Mouse (Mus musculus): ENCODE data around the gene Crim1.

Crim1 gene

DNA sequence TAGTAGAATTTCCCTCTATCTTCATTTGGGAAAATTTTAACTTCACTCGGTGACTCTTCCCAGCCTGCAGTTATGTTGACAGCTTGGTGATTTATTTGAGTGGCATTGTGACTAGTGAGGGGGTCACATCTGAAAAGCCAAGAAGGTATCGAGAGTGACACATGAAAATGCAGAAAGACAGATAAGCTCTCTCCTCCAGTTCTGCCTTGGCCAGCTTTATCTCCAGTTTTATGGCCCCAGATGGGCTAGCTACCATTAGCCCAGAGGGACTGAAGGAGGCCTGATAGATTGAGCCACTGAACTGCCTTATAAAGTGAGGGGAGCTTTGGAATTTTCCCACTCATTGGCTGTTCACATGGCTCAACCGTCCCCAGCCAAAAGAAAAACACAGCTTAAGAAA lies 128.2 kb downstream of the Crim1 start:
- no peak for DNase-seq (ENCODE audit: low spot score)

DNA sequence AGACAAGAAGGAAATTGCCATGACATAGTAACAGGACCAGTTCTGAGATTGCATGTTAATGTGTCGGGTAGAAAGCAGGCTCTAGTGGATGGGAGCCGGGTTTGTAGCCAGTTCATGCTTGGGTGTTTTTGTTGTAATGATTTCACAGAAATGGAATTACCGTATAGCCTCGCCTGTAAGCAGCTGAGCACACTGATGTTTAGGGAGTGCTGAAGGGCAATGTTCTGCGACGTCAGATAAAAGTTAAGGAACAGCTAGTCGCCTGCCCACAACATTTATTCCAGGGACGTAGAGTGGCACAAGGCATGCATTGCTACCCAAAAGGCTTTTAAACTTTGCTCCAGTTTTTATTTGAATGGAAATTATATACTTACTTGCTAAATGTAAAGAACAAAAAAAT lies 131.4 kb downstream of the Crim1 start:
- DNase-seq (ENCODE audit: low spot score), result no peak

DNA sequence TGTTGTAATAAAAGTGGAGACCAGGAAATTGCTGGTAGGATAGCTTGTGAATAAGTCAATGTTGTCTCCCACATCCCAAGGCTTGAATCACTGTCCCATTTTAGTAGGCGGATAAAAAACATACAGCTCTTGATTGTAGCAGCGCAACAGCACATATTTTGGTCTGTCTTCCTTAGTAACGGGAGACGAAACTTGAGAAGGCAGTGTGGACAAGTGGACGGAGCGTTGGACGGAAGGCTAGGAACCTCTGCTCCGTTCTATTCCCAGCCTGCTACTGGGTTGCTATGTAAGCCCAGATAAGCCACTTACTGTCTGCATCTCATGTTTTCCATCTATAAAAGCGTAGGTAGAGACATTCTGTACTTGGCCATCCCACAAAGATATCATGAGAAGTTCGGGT lies 133.2 kb downstream of the Crim1 start:
- no peak for DNase-seq (ENCODE audit: low spot score)

DNA sequence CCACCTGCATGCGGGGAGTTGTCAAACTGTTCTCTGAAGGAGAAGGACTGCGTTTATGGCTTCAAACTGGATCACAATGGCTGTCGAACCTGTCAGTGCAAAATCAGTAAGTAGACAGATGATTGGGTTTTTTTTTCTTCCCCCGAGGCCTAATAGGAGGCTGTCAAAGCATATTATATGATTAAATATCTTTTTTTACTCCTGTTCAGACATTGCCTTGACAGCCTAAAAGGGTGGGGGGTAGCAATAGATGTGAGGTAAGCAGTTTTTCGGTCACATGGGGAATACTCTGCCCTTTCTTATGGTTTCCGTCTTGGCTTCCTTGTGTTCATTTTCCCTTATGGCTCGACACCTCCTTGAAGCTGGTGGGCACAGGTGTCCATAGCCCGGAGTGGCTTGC lies 135.2 kb downstream of the Crim1 start:
- DNase-seq (ENCODE audit: low spot score), result peak; percentile 51

DNA sequence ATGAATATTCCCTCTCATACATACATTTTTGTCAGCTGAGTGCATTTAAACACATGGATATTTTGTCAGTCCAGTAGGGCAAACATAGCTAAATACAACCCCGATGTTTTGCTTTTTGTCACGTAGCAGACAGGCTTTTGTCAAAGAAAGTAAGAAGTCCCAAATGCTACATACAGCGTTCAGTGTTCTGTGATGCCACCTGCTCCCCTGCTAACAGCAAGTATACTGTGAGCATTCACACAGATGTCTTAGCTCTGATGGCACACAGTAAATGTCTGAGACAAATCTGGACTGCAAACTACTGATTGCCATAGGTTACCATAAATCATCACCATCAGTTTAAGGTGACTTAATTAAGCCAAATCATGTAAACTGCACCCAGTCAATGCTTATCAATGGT lies 143.6 kb downstream of the Crim1 start:
- no peak for DNase-seq (ENCODE audit: low spot score)

DNA sequence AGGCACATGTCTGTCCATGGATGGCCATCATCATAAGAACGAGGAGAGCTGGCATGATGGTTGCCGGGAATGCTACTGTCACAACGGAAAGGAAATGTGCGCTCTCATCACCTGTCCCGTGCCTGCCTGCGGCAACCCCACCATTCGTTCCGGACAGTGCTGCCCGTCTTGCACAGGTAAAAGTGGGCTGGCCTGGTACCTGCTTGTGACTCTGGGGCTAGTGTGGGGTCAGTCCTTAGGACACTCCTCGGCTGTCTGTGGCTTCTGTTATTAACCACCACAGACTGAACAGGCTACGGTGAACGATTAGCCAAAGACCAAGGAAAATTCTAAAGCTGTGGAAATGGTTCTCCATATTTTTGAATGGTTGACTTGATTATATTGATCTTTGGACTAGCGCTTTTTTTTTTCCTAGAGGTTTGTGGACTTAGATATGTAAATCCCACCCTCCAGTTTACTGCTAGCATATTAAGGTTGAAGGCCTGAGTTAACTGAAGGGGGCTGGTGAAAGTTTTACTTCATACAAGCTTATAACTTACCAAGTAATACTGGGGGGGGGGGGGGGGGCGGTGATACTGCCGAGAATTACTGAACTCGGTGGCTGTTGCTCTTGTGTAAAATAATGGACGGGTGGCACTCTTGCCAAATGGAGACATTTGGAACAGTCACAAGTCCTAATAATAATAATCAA lies 147.2 kb downstream of the Crim1 start:
- no peak for DNase-seq (ENCODE audit: low spot score)

DNA sequence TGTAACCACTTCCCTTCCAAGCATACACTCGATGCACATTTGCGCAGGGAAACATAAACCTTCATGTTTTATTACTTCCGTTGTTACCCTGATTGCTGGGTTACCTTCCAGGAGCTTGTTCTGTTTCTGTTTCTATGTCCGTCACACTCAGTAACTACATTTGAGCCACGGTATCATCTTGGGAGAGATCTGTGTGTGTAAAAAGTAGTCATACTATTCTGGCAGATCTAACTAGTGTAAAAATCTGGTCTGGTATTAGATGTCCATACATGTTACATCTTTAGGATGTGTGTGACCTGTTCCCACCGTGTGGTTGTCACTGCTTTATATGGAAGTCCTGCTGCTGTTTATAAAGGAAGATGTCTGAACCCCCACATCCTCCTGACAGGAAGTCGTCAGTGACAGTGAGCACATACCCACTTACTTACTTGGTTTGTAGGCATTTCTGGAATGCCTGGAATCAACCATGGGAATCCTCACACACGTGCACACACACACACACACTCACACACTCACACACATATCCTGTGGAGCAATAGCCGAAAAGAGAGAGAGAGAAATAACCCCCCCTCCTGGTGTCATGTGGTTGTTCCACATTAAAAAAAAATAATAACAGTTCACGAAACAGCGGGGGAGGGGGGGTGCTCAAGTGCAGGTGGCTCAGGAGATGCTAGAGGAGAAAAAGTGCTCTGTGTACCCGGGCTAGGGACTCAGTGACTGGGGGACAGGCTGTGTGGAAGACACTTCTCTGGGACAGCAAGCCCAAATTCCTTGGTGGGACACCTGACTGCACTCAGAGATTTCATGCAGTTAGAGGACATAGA lies 151.8 kb downstream of the Crim1 start:
- no peak for DNase-seq (ENCODE audit: low spot score)

DNA sequence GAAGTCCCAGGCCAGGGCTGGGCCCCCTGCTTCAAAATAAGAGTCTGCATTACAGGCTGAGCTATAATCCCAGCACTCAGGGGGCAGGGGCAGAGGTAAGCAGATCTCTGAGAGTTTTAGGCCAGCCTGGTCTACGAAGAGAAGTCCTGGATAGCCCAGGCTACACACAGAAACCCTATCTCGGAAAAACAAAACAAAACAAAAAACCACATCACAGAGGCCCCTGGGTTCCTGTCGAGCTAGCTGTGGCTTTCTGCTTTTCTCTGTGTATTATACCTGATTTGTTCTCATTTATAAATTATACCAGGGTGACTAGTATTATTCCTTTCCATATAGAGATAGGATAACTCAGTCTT lies 152.4 kb downstream of the Crim1 start:
- no peak for DNase-seq (ENCODE audit: low spot score)

DNA sequence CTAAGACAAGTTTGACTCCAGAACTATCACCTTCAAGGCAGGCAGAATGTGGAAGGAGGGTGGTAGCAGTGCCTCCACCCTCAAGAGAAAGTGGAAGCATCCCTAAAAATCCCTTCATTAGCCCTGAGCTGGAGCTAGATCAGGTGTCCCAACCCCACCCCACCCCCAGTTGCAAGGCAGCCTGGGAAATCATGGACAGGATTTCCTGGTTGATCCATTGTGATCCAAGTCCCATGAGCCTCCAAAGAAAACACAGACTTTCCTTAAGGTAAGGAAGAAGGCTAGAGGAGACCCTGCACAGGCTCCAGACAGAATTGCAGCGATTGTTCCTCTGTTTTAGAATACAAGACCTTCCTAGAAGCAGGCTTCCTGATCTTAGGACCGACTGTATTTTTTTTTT lies 154.4 kb downstream of the Crim1 start:
- DNase-seq (ENCODE audit: low spot score), result no peak

DNA sequence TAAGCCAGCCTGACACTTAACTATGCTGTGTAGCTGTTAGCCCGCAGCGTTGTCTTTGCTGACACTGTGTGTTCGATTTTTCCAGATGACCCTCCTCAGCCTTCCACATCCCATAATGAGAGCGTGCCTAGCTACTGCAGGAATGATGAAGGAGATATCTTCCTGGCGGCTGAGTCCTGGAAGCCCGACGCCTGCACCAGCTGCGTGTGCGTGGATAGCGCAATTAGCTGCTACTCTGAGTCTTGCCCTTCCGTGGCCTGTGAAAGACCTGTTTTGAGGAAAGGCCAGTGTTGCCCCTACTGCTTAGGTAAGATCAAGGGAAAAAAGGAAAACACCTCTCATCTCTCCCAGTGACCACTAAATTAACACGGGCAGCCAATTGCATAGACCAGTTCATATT lies 154.8 kb downstream of the Crim1 start:
- no peak for DNase-seq (ENCODE audit: low spot score)

DNA sequence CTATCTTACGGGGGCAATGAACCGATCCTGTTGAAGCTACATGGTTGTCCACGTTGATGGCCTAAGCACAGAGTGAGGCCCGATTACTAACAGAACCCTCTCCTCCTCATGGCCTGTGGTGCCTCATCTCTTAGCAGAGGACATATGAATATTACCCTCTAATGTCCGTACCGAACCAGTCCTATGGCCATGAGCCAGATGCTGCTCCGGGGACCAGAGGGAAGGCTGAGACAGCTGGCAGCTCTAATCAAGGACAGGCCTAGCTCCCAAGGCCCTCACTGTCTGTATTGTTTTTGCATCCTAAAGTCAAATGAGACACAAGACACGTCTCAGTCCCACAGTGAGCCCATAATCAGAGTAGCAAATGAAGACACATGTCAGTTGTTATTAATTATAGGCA lies 155.6 kb downstream of the Crim1 start:
- no peak for DNase-seq (ENCODE audit: low spot score)

DNA sequence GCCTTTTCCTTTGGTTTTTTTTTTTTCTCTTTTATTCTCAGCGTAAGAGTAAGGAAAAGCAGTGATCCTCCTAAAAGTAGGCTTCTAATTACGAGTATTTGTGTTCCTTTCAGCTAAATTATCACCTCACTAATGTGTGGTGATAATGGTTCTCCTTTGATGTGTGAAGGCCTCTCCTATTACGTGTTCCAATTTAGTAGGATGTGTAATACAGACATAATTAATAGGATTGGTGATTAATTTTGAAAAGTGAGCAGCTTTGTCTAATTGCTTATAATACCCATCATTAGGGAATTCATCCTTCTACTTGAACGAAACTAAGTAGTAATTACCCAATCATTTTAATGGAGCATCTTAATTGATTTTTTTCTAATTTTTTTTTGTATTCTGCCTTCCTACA lies 157.7 kb downstream of the Crim1 start:
- DNase-seq (ENCODE audit: low spot score), result no peak

DNA sequence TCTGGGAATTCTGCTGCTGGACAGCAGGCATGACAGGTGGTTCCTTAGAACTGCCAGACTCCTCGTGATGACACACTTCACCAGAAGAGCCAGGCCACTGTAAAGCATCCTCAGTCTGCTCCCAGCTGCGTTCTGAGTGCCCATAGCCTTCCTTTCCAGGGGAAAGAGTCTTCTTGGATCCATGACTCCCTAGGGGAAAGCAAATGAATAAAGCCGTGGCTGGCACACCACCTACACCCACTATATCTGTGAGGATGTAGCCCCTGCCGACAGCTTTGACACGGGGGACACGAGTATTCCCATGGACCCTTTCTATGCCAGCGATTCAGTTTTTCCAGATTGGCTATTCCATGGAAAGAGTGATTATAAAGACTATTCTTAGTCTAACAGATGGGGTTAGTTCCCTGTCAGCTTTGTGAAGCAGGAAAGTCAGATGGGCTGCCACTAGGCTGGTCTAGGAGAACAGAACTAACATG lies 158.2 kb downstream of the Crim1 start:
- DNase-seq (ENCODE audit: low spot score), result peak; percentile 46

DNA sequence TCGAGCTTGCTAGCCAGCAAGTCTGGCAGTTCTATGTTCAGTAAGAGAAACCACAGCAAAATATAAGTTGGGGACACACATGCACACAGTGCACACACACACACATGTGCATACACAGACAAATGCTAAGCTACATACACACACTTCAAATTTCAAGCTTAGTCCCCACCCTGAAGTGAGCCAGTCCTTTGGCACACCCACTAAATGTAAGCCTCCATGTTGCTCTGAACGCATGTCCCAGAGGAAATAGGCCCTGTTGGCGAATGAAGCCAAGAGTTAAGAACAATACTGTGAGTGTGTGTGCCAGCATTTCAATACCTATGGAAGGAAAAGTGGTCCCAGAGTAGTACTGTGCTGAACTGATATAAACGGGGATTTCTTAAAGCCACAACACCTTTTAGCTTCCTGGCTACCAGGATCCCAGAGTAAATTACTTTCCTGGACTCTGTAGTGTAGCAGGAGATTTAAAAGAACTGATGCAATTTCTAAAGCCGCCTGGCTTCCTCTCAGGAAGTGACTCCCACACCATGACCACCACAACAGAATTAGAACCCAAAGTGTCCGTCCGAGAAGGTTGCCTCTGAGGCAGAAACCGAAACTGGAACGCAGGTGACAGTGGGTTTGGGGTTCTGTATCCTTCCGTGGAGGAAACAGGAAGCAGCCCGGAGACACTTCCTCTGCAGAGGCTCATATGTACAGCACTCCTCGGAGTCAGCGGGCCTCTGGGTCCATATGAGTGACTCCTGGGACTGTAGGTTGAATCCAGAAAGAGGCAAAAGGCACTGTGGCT lies 162.1 kb downstream of the Crim1 start:
- no peak for DNase-seq (ENCODE audit: low spot score)

DNA sequence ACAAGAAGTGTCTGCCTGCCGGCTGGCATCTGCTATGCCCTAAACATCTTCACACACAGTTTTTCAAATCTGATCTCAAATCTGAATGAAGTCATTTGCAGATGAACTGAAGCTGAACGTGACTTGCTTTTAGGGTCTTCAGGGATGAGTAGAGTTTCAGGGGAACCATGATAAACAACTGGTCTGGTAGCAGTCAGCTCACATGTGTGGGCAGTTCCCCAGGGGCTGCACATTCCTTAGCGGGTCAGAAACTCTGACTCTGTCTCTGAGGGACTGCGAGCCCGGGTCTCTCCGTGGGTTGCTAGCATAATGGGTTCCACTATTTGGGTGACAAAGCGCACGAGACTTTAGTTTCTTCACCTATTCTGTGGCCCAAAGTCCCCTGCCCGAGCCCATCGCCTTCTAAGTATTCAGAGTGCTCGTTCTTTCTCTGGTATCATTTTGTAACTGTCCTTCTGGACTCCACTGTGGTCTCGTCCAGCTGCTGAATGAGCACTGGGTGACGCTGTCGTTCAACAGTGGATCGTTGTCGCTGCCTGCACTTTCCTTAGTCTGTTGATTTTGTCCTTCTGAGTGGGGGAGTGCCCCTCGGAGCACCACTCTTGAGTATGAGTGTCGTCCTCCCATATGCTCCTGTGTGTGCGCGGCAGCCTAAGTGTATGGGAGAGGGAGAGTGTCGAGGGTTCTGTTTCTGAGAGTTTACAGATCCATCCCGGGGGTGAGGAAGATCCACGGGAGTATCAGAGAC lies 164.7 kb downstream of the Crim1 start:
- no peak for DNase-seq (ENCODE audit: low spot score)

DNA sequence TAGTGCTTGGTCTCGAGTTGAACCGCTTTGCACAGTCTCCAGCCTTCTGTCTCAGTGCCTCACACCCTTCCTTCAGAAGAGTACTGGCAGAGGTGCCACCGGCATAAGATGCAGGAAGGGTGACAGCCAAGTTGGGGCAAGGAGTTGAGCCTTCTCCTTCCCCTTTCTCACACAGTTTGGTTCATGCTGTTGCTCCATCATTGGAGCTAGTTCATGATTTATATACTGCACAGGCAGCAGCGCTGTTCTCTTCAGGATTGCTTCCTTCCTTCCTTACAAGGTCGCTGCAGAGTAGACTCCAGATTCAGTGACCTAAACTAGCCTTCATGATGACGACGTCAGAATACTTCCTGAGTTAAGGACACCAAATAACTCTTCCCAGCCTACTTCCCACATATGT lies 166.0 kb downstream of the Crim1 start:
- no peak for DNase-seq (ENCODE audit: low spot score)

DNA sequence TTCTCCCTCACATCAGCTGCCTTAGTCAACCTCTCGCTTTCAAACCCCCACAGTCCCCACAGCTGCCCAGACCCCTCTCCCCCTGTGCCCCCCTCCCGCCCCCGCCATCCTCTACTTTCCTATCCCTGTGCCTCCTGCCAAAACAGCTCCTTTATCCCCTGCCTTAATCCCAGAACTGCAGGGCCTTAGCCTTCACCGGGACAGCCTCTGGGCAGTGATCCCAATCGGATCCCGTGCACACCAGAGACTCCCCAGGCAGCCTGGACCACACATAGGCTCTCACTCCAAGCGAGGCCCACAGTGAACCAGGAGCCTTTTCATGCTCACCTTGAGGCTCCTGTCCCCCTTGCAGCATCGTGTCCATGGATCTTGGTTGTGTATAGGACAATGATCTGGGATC lies 168.4 kb downstream of the Crim1 start:
- DNase-seq (ENCODE audit: low spot score), result no peak

DNA sequence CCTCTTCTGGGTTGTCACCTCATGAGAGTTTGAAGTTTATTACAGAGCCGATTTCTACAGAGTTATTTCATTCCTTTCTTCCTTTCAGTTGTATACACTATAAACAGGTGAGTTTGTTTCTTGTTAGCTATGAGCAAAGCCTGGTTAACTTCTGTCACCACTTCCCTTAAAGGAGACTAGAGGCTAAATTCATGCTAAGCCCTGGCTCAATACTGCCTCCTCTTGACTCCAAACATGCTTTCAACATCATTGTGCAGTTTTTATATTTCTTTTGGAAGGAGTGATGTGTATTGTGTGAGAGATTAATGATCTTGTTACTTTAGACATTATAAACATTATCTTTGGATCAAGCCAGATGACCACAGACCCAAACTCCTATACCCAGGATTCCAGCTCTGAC lies 170.4 kb downstream of the Crim1 start:
- no peak for DNase-seq (ENCODE audit: low spot score)

DNA sequence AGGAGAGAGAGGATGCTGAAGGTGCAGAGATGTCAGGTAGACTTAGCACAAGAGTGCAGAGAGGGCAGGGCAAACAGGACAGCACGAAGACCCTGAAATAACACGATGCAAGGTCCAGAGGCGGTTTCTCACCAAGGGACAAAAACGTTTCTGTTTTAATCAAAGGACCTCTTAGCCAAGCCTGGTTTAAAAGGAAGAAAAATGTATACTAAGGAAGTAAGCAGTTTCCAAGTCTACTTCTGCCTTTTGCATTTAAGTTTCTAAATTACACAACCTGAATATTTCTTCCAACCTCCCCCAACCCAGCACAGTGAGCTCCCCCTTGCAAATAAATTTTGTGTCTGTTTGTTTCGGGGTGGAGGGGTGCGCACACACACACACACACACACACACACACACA lies 173.1 kb downstream of the Crim1 start:
- DNase-seq (ENCODE audit: low spot score), result no peak

DNA sequence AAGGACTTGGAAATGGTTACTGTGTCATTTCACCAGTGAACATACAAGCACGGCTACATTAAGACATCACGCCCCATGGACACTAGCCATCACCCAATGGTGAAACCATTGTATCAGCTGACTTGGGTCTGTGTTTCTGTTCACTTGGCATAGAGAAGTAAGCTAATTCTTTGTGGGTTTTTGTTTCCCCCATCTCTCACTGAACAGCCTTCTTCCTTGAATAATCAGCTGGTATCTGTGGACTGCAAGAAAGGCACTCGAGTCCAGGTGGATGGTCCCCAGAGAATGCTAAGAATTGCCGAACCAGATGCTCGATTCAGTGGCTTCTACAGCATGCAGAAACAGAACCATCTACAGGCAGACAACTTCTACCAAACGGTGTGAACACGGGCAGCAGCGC lies 173.8 kb downstream of the Crim1 start:
- no peak for DNase-seq (ENCODE audit: low spot score)

DNA sequence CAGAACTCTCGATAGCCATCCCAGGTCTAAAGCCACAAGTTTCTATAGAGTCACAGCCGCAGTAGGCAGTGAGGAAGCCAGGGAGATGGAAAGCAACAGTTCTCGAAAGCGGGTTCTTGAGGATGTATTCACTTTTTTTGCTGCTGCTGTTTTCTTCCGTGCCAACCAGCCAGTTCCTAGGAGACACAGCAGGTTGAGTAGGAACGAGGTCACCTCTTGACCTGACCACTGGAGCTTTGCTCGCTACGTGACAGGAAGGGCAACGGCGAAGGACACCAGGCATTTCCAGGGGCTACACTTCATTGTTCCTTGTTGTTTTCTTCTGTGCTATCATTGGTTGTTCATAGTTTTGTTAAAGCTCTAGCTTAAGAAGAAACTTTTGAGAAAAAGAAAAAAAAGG lies 174.7 kb downstream of the Crim1 start:
- no peak for DNase-seq (ENCODE audit: low spot score)

DNA sequence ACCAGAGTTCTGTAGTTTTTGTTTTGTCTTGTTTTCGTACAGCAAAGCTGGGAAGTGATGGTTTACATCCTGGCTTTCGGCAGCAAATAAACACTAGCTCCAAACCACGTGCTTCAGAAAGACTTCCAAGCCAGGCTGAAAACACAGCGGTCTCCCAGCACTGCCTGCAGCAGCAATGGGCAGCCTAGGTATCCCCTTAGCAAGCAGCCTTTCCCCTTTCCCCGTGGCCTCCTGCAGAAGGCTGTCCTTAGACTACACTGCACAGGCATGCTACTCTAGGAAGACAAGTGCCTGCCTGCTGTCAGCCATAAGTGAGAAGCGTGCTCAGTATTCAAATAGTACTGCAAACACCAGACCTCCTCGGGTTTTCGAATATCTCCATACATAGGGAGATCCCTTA lies 176.5 kb downstream of the Crim1 start:
- no peak for DNase-seq (ENCODE audit: low spot score)
